Mouse (Mus musculus): Measurements from ENCODE around the gene Lrrc72. TPM values are rescaled to one million over a fixed set of nuclear protein-coding genes. Genes with fewer than 3 reads are reported as not detected.

Lrrc72 gene
- total RNA-seq, 1 experiment: not detected

GRCm38 (mm10) chr12:36165299-36165698, 87.9 kb downstream of the Lrrc72 start:
- in situ Hi-C loops (cut with MboI; ENCODE audit: low sequenced_read_pairs in 2 of 2, unreplicated experiment in 2 of 2): no loop called here
- no peak for TF ChIP-seq CHD2 (IDR thresholded peaks at IDR 0.05; ENCODE audit: low read depth, low read length)
- H3K4me1 ChIP-seq (ENCODE audit: control insufficient read depth in 2 of 2, insufficient read depth in 2 of 2, low read length in 2 of 2, poor library complexity in 1 of 2): no peaks in the 10 kb centered on the region; a peak in 1 of 4 replicates
- H3K36me3 ChIP-seq (ENCODE audit: control insufficient read depth, insufficient read depth, low read length, poor library complexity, severe bottlenecking): peaks cover under 1% of the 10 kb centered on the region; the same call in 1 of the 2 replicates
- no peak overlapping the region for H3K4me3 ChIP-seq (ENCODE audit: insufficient read depth in 1 of 2, low read depth in 1 of 2, low read length in 2 of 2, poor library complexity in 1 of 2, severe bottlenecking in 1 of 2)
- H3K9ac ChIP-seq (ENCODE audit: insufficient read depth, low read depth, low read length, poor library complexity, severe bottlenecking): no peak overlapping the region
- no peaks in the 10 kb centered on the region for H3K9me3 ChIP-seq (ENCODE audit: control insufficient read depth, insufficient read depth, low read depth, low read length)
- no peak overlapping the region for H3K27ac ChIP-seq (ENCODE audit: insufficient read depth, low read depth, low read length, poor library complexity, severe bottlenecking)
- no peak for DNase-seq (ENCODE audit: low read depth, low spot score)

- H3K36me3 ChIP-seq (ENCODE audit: control insufficient read depth, insufficient read depth, low read length, poor library complexity, severe bottlenecking): no peaks in the 10 kb centered on the region
- no peaks in the 10 kb centered on the region for H3K9me3 ChIP-seq (ENCODE audit: control insufficient read depth, insufficient read depth, low read depth, low read length)
- TF ChIP-seq CHD2 (IDR thresholded peaks at IDR 0.05; ENCODE audit: low read depth, low read length) (no peak), ZNF384 (IDR thresholded peaks at IDR 0.05; ENCODE audit: low read depth, low read length) (no peak), ZC3H11A (IDR thresholded peaks at IDR 0.05; ENCODE audit: borderline replicate concordance, low read depth, low read length) (no peak), HCFC1 (IDR thresholded peaks at IDR 0.05; ENCODE audit: borderline replicate concordance, insufficient read depth, low read length) (no peak), MAFK (IDR thresholded peaks at IDR 0.05; ENCODE audit: insufficient read depth, low read depth, low read length) (no peak)
- no peak overlapping the region for H3K9ac ChIP-seq (ENCODE audit: insufficient read depth, low read depth, low read length, poor library complexity, severe bottlenecking)
- in situ Hi-C loops (cut with MboI; ENCODE audit: low sequenced_read_pairs in 2 of 2, unreplicated experiment in 2 of 2): no loop called here
- H3K4me1 ChIP-seq (ENCODE audit: control insufficient read depth in 2 of 2, insufficient read depth in 2 of 2, low read length in 2 of 2, poor library complexity in 1 of 2): no peaks in the 10 kb centered on the region; a peak in 1 of 4 replicates
- no peak for DNase-seq (ENCODE audit: low read depth, low spot score)
- no peak overlapping the region for H3K27ac ChIP-seq (ENCODE audit: insufficient read depth, low read depth, low read length, poor library complexity, severe bottlenecking)
- H3K4me3 ChIP-seq (ENCODE audit: insufficient read depth in 1 of 2, low read depth in 1 of 2, low read length in 2 of 2, poor library complexity in 1 of 2, severe bottlenecking in 1 of 2): no peak overlapping the region
Measured at GRCm38 (mm10) chr12:36164126-36164791, 88.9 kb downstream of the Lrrc72 start.

Other genes with a start within 250 kb of the Lrrc72 start
- 31.9 and 39.3 TPM in 2 replicates for gene Tspan13, start 210.9 kb downstream of the Lrrc72 start, total RNA-seq (2012; rRNA removed)
- gene Ankmy2, start 96.3 kb downstream of the Lrrc72 start, total RNA-seq (2012; rRNA removed): 18.2 and 21.2 TPM in 2 replicates
- 176 and 241 TPM in 2 replicates for gene Bzw2, start 95.3 kb downstream of the Lrrc72 start, total RNA-seq (2012; rRNA removed)
- 0.09 and 0.37 TPM in 2 replicates for gene Sostdc1, start 60.7 kb upstream of the Lrrc72 start, total RNA-seq (2012; rRNA removed)
- 1.0 and 1.7 TPM in 2 replicates for gene Ispd, start 128.1 kb upstream of the Lrrc72 start, total RNA-seq (2012; rRNA removed)
- gene D630036H23Rik, start 128.8 kb upstream of the Lrrc72 start, total RNA-seq (2012; rRNA removed): 0.32 and 0.45 TPM in 2 replicates

Measured in ES-E14 (cell line).